In genomic region chr9:116428475-116428874, GRCm38 (mm10) we compare ENCODE assay signal across 15 mouse cellular contexts.
A peak's percentile ranks its signal among the peaks of the same experiment; 100 is the strongest.
DNase-seq lines count a peak whose midpoint lies in the region; ATAC-seq lines count a peak whose summit lies in the region.
"Had no signal": no experiment of that assay in that cellular context is flagged by ENCODE, and none has a peak within 500 bp of the region (broad histone marks: within the 10 kb centered on the region; RNA-seq: fewer than 3 reads in every experiment).

No protein-coding gene starts in this region.

- no peak overlapping the region for H3K9ac ChIP-seq in kidney, embryonic 14.5 days (ENCODE audit: low read depth, low read length)
- no peak overlapping the region for H3K9ac ChIP-seq in limb, embryonic 12.5 days (replicated peaks)
- H3K9ac ChIP-seq: heart, embryonic 15.5 days; hindbrain, embryonic 15.5 days; liver, embryonic 13.5 days had no signal

- peak; percentile 64 for ATAC-seq in kidney, embryonic 14.5 days (ENCODE audit: low FRiP score, low TSS enrichment)
- ATAC-seq in limb, embryonic 12.5 days (ENCODE audit: insufficient number of reproducible peaks, insufficient read depth, low FRiP score, low TSS enrichment, low read depth), result peak; percentile 76; the same call in 1 of the 2 replicates
- ATAC-seq: lung, postnatal 0 days had no signal

- no peak overlapping the region for H3K4me3 ChIP-seq in kidney, embryonic 14.5 days (ENCODE audit: low read length)
- no peak overlapping the region for H3K4me3 ChIP-seq in embryonic facial prominence, embryonic 10.5 days
- H3K4me3 ChIP-seq in limb, embryonic 12.5 days (replicated peaks), result no peak overlapping the region
- H3K4me3 ChIP-seq: heart, embryonic 15.5 days; hindbrain, embryonic 15.5 days; liver, embryonic 13.5 days had no signal

- no peaks in the 10 kb centered on the region for H3K9me3 ChIP-seq in kidney, embryonic 14.5 days (ENCODE audit: control insufficient read depth, low read length)
- no peaks in the 10 kb centered on the region for H3K9me3 ChIP-seq in embryonic facial prominence, embryonic 10.5 days
- H3K9me3 ChIP-seq in limb, embryonic 12.5 days, result 0 out of 2 replicates have a peak, but pooled peaks cover 8% of the 10 kb centered on the region
- H3K9me3 ChIP-seq: heart, embryonic 15.5 days; hindbrain, embryonic 15.5 days; liver, embryonic 13.5 days had no signal

- no peaks in the 10 kb centered on the region for H3K36me3 ChIP-seq in kidney, embryonic 14.5 days (ENCODE audit: control insufficient read depth, insufficient read depth, low read length)
- no peaks in the 10 kb centered on the region for H3K36me3 ChIP-seq in embryonic facial prominence, embryonic 10.5 days (replicated peaks)
- no peaks in the 10 kb centered on the region for H3K36me3 ChIP-seq in limb, embryonic 12.5 days
- H3K36me3 ChIP-seq: G1E; heart, embryonic 15.5 days; hindbrain, embryonic 15.5 days; liver, embryonic 13.5 days had no signal

- WGBS in kidney, embryonic 14.5 days, result 16% methylated on average over 6 of the region's 6 CpGs
- WGBS in embryonic facial prominence, embryonic 10.5 days, result 20% methylated on average over 6 of the region's 6 CpGs
- 18% methylated on average over 6 of the region's 6 CpGs for WGBS in limb, embryonic 12.5 days

- no peak overlapping the region for H3K27ac ChIP-seq in kidney, embryonic 14.5 days (ENCODE audit: low read depth, low read length)
- H3K27ac ChIP-seq in embryonic facial prominence, embryonic 10.5 days (replicated peaks), result peak overlapping the region; percentile 77
- H3K27ac ChIP-seq in limb, embryonic 12.5 days, result peak overlapping the region; percentile 84
- H3K27ac ChIP-seq: heart, embryonic 15.5 days; hindbrain, embryonic 15.5 days; liver, embryonic 13.5 days had no signal

- H3K4me2 ChIP-seq in kidney, embryonic 14.5 days (replicated peaks; ENCODE audit: low read depth, low read length), result no peak overlapping the region
- H3K4me2 ChIP-seq in limb, embryonic 12.5 days, result no peak overlapping the region
- H3K4me2 ChIP-seq: heart, embryonic 15.5 days; hindbrain, embryonic 15.5 days; liver, embryonic 13.5 days had no signal

- no peaks in the 10 kb centered on the region for H3K4me1 ChIP-seq in kidney, embryonic 14.5 days (ENCODE audit: control insufficient read depth, insufficient read depth, low read length)
- H3K4me1 ChIP-seq in embryonic facial prominence, embryonic 10.5 days, result peaks cover 24% of the 10 kb centered on the region
- peaks cover 26% of the 10 kb centered on the region for H3K4me1 ChIP-seq in limb, embryonic 12.5 days (replicated peaks)
- H3K4me1 ChIP-seq: hindbrain, embryonic 15.5 days; liver, embryonic 13.5 days had no signal

- no peaks in the 10 kb centered on the region for H3K27me3 ChIP-seq in kidney, embryonic 14.5 days (ENCODE audit: control insufficient read depth, insufficient read depth, low read length)
- H3K27me3 ChIP-seq in embryonic facial prominence, embryonic 10.5 days (replicated peaks; ENCODE audit: low read depth, poor library complexity, severe bottlenecking), result no peaks in the 10 kb centered on the region
- H3K27me3 ChIP-seq in limb, embryonic 12.5 days, result no peaks in the 10 kb centered on the region
- H3K27me3 ChIP-seq: heart, embryonic 15.5 days; hindbrain, embryonic 15.5 days; liver, embryonic 13.5 days had no signal

- DNase-seq in kidney, postnatal 14 days, result no peak
- DNase-seq in embryo, embryonic 10.5 days (ENCODE audit: low spot score), result peak; percentile 61
- peak; percentile 67 for DNase-seq in embryonic facial prominence, embryonic 10.5 days (ENCODE audit: low spot score)
- no peak for DNase-seq in ovary, postnatal 14 days (ENCODE audit: low spot score)
- no peak for DNase-seq in yolk sac, embryonic 10.5 days (ENCODE audit: low spot score)
- DNase-seq: cerebellum, adult 11-12 months; kidney, postnatal 10 days; liver, embryonic 13.5 days; right cerebral cortex, adult 18-20 months had no signal

Comparison
In these comparisons a context has a peak if more than half of its experiments do, and no peak if none do; other contexts are left out.
1. DNase-seq: peak in embryo, embryonic 10.5 days (single experiment) and embryonic facial prominence, embryonic 10.5 days (single experiment); none in kidney, postnatal 14 days (single experiment), ovary, postnatal 14 days (single experiment) and yolk sac, embryonic 10.5 days (single experiment).